Mouse (Mus musculus) c-Kit-positive CD71-positive TER-119-negative erythroid progenitor cells, embryonic 14.5 days (primary cell): ENCODE results near the gene Rbpjl.
A peak's percentile ranks its signal among the peaks of the same experiment; 100 is the strongest.

Source experiments
- DNase-seq: peaks from one replicate; pipeline ENCODE4 v3.0.0-alpha.2; 2013; ENCODE audit warnings: low read depth

The Rbpjl gene

GRCm38 (mm10) chr2:164445399-164446085 lies 42.6 kb downstream of the Rbpjl start:
- DNase-seq = no peak

- no peak for DNase-seq
These were observed 43.1 kb downstream of the Rbpjl start for GRCm38 (mm10) chr2:164446086-164446469.

- DNase-seq = no peak
These were observed 45.2 kb downstream of the Rbpjl start for GRCm38 (mm10) chr2:164448140-164448539.

GRCm38 (mm10) chr2:164448921-164449320 lies 46.0 kb downstream of the Rbpjl start:
- no peak for DNase-seq

- no peak for DNase-seq
These were observed 46.6 kb downstream of the Rbpjl start for GRCm38 (mm10) chr2:164449341-164450042.

GRCm38 (mm10) chr2:164452000-164452676 lies 49.2 kb downstream of the Rbpjl start:
- no peak for DNase-seq

GRCm38 (mm10) chr2:164453047-164453757 lies 50.3 kb downstream of the Rbpjl start:
- DNase-seq = no peak

- DNase-seq = no peak
These were observed 51.1 kb downstream of the Rbpjl start for GRCm38 (mm10) chr2:164453887-164454500.

GRCm38 (mm10) chr2:164454846-164455245 lies 51.9 kb downstream of the Rbpjl start:
- DNase-seq = no peak

GRCm38 (mm10) chr2:164455421-164456190 lies 52.7 kb downstream of the Rbpjl start:
- no peak for DNase-seq

- DNase-seq = no peak
These were observed 53.5 kb downstream of the Rbpjl start for GRCm38 (mm10) chr2:164456413-164456812.

- DNase-seq = no peak
These were observed 53.9 kb downstream of the Rbpjl start, which contains the start of gene Sys1 for GRCm38 (mm10) chr2:164456864-164457300. Sys1 (plus strand) TSS chr2:164456964.

- DNase-seq = no peak
These were observed 55.0 kb downstream of the Rbpjl start for GRCm38 (mm10) chr2:164457942-164458341.

GRCm38 (mm10) chr2:164458535-164458934 lies 55.6 kb downstream of the Rbpjl start:
- no peak for DNase-seq

GRCm38 (mm10) chr2:164460745-164461551 lies 58.0 kb downstream of the Rbpjl start, which contains the start of gene Gm20458:
Gm20458 (plus strand) TSS chr2:164460967.
- peak; percentile 94 for DNase-seq
